Mouse (Mus musculus): ENCODE measurements around the gene Siglech.

- peak; percentile 26; the same call in 1 of the 2 replicates for TF ChIP-seq CTCF (conservative IDR thresholded peaks at IDR 0.05; ENCODE audit: low read length)
- no peak for TF ChIP-seq NANOG (IDR thresholded peaks at IDR 0.05; ENCODE audit: borderline replicate concordance, low read length)
- no peak for TF ChIP-seq POU5F1 (IDR thresholded peaks at IDR 0.05; ENCODE audit: borderline replicate concordance, low read length)
These were observed 33.5 kb upstream of the Siglech start for GRCm38 (mm10) chr7:55734483-55734882.

All from E14TG2a.4 (cell line).